Mouse (Mus musculus) thymus, postnatal 10 days (tissue): ENCODE measurements at regions not wholly inside any gene's neighbourhood (a gene's known extent, or its start where the extent isn't known, plus 50 kb on each side); places are given as distances from the start of the nearest gene placed in this dataset.
"Not testable (repeated sequence)": the region's sequence is repeated elsewhere in the genome, so short reads cannot be mapped to it uniquely, and the experiment has no call there.

Experiments used
- DNase-seq, 2 experiments: peaks; one replicate each; pipeline ENCODE4 v3.0.0; 2021; ENCODE audit warnings: low spot score in 2 of 2

DNA sequence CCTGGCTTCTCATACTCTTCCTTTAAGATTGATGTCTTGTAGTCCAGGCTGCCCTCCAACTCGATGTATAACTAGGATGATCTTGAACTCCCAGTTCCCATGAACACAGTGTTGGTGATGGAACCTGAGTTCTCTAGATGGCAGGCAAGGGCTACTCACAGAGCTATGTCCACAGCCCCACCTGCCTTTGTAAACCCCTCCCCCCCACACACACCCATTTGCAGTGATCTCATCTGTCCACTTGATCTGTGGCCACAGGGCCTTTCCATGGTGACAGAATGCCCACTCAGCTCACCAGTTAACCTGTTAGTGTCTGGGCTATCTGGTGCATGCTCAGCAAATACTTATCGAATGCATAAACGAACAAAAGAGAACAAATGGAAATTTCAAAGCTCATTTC is 176.4 kb downstream of the Nucb2 start:
- no peak for DNase-seq

DNA sequence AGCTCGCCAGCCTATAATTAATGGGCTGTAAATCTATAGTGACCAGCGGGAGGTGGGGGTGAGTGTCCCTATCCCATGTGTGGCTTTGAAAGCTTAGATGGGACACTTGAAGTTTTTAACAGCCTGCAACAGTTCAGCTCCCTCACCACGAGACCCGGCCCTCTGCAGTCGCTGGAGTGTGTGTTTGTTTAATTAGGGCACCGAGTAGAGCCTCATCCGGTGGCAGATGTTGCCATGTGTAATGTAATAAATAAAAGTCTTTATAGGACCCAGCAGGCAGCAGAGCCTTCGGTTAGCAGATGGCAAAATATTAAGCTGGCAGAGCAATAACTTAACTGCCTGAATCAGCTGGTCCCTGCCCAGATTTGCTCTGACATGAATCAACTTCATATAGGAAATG is 177.1 kb downstream of the Nucb2 start:
- no peak for DNase-seq

GRCm38 (mm10) chr7:116700409-116700808 is 196.2 kb downstream of the Nucb2 start:
- no peak for DNase-seq

- peak in 1 of 2 experiments; percentile 19 for DNase-seq
Observed at GRCm38 (mm10) chr7:116701466-116702342, 197.5 kb downstream of the Nucb2 start.

DNA sequence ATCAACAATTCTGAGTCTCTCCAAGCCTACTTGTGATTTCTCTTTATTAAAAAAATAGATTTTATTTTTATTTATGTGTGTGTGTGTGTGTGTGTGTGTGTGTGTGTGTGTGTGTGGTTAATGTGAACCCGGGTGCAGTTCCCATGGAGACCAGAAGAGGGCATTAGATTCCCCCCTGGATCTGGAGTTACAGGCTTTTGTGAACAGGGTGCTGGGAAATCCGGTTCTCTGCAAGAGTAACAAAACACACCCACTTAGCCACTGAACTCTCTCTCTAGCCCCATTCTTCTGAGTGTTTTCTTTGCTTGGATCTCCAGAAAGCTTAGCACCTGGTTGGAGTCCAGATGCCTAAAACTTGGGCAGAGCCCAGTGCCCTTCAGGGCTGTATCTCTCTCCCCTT is 198.4 kb downstream of the Nucb2 start:
- DNase-seq = no peak

- no peak for DNase-seq
Observed at GRCm38 (mm10) chr7:116711541-116711940, 207.4 kb downstream of the Nucb2 start.

DNA sequence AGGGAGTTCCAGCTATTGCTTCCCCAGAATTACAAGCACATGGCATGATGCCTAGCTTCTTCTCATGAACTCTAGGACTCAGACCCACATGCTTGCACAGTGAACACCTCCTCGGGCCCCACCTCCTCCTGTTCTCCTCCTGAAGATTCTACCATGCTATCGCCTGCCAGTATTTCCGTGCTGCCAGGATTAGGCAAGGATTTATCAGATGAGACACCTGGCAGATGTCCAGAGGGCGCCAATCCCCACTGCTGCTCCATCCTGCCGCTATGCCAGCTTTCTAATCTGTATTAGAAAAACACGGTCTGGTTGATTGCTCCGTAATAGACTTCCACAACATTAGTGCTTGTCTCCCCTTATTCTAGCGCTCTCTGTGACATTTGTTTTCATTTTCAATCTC is 209.0 kb downstream of the Nucb2 start:
- DNase-seq = no peak

GRCm38 (mm10) chr7:116715234-116716046 is 211.3 kb downstream of the Nucb2 start:
- no peak for DNase-seq

DNA sequence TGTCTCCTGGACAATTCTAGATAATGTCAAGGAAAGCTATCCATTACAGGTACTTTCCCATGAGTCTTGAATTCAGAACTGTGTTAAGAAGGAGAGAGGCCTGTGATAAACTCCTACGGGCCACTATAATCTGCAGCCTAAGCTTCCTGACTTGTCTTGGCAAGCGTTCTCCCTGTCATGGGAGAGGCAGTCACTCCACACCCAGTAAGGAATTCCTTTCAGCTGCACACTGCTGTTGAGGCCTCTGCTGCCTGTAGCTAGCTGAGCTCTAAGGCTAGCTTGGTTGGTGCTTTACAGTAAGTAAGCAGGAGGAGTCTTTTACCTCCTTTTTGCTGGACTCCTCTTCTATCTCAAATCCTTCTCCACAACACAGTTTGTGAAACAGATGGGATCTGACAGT is 224.2 kb downstream of the Nucb2 start:
- DNase-seq = no peak

- DNase-seq = no peak
Observed at GRCm38 (mm10) chr7:116729795-116730194, 225.6 kb downstream of the Nucb2 start.

DNA sequence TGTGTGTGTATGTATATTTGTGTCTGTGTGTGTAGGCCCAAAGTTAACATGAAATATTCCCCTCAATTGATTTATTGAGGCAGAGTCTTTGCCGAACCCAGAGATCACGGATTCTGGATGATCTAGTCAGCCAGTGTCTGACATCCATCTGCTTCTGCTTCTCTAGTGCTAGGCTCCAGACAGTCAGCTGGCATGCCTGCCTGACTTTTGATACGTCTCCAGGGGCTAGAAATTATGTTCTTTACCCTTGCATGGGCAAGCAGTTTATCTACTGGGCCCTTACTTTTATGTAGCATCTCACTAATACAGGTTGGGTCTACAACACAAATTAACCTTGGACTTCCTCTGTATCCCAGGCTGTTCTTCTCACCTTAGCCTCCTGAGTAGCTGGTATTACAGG is 231.5 kb downstream of the Nucb2 start:
- DNase-seq = no peak

GRCm38 (mm10) chr7:116736333-116736732 is 232.2 kb downstream of the Nucb2 start:
- DNase-seq = no peak

GRCm38 (mm10) chr7:116738009-116738408 is 233.8 kb downstream of the Nucb2 start:
- no peak for DNase-seq

- DNase-seq = no peak
Observed at GRCm38 (mm10) chr7:116754556-116754955, 250.4 kb downstream of the Nucb2 start.

GRCm38 (mm10) chr7:116792181-116792580 is 288.0 kb downstream of the Nucb2 start:
- DNase-seq = not testable (repeated sequence)

GRCm38 (mm10) chr7:116808475-116808874 is 304.3 kb downstream of the Nucb2 start:
- no peak for DNase-seq

DNA sequence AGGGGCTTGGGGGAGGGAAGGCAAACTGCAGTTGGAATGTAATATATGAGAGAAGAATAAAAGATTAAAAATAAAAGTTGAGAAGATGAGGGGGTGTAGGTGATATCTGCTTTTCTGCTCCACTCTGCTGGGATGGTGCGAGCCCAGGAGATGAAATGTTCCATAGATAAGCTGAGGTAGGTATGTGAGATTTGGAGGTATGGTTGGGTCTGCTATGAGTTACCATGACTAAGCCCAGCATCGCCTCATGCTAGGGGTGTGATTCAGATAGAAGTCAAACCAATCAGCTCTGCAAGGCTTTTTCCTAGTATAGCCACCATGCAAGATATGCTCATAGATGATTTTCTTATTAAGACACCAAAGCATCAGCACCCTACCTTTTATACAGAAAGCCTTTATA is 312.3 kb downstream of the Nucb2 start:
- no peak for DNase-seq

DNA sequence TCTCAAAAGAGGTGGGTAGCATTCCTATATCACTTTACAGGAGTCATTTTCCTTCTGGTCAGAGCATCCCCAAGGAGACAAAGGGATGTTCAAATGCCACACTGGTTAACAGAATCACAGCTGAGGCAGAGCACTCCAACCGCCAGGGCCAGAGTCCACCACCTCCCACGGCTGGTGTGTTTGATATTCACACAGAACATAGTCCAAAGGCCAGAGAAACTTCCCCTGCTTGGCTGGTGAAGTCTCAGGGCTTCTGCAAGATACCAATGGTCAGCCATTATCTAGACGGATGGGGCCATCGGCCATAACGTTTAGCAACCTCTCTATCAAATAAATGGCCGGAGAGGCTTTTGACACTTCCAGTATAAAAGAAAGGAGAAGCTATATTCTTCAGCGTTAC is 313.8 kb downstream of the Nucb2 start:
- DNase-seq = no peak

- DNase-seq = no peak
Observed at GRCm38 (mm10) chr7:116820613-116821012, 316.4 kb downstream of the Nucb2 start.

DNA sequence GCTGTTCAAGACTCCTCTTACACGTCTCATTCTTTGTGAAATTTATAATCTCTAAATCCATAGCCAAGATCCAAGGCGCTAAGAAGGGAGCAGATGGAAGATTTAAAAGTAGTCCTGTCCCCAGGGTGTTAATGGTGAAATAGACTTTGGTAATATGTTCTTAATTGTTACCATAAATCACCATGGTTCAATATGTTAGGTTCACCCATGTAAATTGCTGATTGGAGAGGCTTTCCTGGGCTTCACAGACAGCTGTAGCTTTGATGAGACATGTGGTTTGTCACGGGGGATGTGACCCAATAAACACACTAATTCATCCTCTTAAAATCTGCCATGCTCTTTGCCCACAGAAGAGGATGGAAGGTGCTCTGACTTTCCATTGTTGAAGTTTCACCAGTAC is 338.7 kb downstream of the Nucb2 start:
- no peak for DNase-seq

DNA sequence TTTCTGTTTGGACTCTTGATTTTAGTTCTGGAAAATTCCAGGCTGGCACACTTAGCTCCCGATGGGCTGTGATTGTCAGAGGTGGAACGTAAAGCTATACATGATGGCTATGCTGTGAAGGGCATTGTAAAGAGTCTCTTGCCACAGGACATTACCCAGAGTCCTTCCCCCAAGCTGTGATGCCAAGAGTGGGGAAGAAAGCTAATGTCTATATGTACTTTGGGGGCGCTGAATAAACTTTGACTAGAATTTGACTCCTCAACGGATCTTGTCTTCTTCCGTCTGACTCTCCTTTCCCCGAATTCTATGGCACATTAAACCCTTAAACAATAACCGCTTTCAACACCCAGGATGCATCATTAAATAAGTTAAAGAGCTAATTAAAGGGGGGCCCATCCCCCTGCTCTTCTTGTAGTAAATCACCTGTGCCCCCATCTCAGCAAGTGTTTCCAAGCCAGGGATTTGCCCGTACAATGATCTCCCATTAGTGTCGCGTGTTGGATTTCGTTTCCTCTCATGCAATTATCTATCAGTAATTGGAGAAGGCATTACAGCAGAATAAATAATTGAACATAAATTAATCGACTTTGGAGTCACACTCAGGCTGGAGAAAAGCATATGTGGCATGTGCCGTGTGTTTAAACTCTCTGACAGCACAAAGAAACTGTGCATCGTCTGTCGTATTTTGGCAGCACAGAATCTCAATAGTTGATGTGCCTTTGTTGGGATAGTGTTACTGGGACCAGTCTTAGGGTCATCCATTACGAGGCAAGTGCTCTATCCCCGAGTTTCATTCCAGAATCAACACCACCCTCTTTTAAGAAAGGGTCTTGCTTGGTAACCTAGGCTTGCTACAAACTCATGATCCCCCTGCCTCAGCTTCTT is 343.9 kb downstream of the Nucb2 start:
- DNase-seq = no peak

GRCm38 (mm10) chr7:116853351-116853750 is 349.2 kb downstream of the Nucb2 start:
- DNase-seq = no peak
